Mouse (Mus musculus) bone marrow macrophage, adult 2 months (primary cell): Measurements from ENCODE around the gene Atp6v0a4. TPM values are rescaled to one million over a fixed set of nuclear protein-coding genes. Genes with fewer than 3 reads are reported as not detected.

Source experiments
- H3K27ac ChIP-seq: 2 replicates; pipeline ENCODE4 v1.5.1; 2012; ENCODE audit warnings: low read depth, low read length; ENCODE audit not compliant: insufficient read depth
- H3K4me1 ChIP-seq: 2 replicates; pipeline ENCODE4 v1.6.1; 2012; ENCODE audit warnings: low read length; ENCODE audit not compliant: control insufficient read depth, insufficient read depth
- H3K4me3 ChIP-seq: 2 replicates; pipeline ENCODE4 v1.5.1; 2012; ENCODE audit warnings: mild to moderate bottlenecking, low read length, moderate library complexity; ENCODE audit not compliant: insufficient read depth
- CTCF ChIP-seq: IDR thresholded peaks from 2 replicates; pipeline ENCODE4 v1.5.1; 2012; ENCODE audit warnings: low read depth, mild to moderate bottlenecking, low read length, moderate library complexity
- POLR2A ChIP-seq: IDR thresholded peaks from 2 replicates; pipeline ENCODE4 v1.6.1; 2012; ENCODE audit warnings: mild to moderate bottlenecking, low read depth, low read length, borderline replicate concordance
- polyA plus RNA-seq: library from polyadenylated mRNA; stranded (reverse); fragments of >200 nt; gene quantifications from 2 replicates; pipeline ENCODE4 v1.2.4, GENCODE M21; 2012; ENCODE audit not compliant: missing spikeins, insufficient read depth, insufficient read length

Atp6v0a4 gene
- polyA plus RNA-seq, 1 experiment: not detected

DNA sequence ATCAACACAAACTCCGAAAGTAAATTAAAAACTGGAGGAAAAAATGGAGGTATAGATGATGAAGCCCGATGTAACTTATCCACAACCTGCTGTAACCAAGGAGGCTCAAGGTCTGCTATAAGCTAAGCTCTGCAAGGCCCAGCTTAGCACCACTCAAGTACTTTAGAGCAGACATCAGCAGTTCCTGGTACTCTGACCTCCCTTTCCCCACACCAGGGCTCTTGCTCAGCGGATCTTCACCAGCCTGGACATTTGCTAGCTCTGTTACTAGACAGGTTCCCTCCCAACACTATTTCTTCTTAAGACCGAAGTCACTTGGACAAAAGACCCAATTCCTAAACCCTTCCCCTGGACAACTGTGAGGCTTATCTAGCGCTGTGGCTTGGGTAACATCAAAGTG lies 496 bp upstream of the Atp6v0a4 start:
- Histone ChIP-seq H3K4me3 (no peak overlapping the region), H3K27ac (no peak overlapping the region), H3K4me1 (no peaks in the 10 kb centered on the region)
- TF ChIP-seq CTCF (no peak), POLR2A (no peak)

DNA sequence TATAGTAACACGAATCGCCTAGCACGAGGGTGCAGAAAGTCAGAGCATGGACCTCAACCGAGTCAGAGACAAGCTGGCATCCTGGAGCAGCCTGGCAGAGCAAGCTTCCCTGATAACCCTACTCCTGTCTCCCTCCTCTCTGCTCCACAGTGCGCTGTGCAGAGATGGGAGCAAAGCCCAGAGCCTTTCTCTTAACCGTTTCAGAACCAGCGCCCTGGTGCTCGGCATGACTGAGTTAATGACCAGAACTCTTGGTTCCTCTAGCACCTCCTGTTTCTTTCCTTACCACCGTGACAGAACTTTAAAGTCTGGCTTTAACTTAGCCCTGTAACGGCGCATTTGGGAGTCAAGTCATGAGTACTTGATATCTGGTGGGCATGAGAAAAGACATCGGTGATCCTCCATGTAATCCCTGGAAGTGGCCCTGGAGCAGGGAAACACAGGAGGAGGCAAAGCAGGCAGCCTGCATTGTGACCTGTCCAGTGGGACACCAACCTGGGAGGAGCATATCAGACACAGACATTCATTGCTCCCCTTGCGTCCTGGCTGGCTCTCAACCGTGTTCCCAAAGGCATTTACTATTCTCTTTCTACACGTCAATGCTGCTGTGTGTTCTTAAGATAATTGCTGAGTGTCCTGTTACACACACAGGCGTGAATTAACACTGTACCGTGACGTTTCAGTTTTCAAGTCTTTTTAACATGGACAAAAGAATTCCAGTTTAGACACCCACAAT lies 747 bp downstream of the Atp6v0a4 start:
- Histone ChIP-seq H3K27ac (no peak overlapping the region), H3K4me3 (no peak overlapping the region)
- TF ChIP-seq CTCF (no peak), POLR2A (no peak)

DNA sequence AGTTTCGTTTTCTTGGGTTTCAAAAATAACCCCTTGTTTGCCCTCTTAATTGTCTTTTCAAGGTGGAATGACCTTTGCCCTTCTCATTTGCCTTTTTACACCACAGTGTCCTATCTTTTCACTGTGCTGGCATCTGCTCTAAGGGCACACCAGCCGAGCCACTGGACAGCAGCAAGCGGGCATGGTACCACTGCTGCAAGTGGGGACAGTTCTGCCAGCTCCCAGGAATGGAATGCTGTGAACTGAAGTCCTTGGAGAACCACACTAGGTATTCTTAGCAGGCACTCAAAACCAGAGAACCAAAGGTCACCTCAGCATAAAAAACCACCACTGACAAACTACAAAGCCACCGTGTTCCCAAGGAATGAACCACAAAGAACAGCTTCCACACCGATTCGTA lies 1.6 kb downstream of the Atp6v0a4 start:
- Histone ChIP-seq H3K4me1 (no peaks in the 10 kb centered on the region), H3K4me3 (no peak overlapping the region), H3K27ac (no peak overlapping the region)
- no peak for TF ChIP-seq POLR2A

More for the DNA sequence above, 747 bp downstream of the Atp6v0a4 start:
- no peaks in the 10 kb centered on the region for H3K4me1 ChIP-seq

DNA sequence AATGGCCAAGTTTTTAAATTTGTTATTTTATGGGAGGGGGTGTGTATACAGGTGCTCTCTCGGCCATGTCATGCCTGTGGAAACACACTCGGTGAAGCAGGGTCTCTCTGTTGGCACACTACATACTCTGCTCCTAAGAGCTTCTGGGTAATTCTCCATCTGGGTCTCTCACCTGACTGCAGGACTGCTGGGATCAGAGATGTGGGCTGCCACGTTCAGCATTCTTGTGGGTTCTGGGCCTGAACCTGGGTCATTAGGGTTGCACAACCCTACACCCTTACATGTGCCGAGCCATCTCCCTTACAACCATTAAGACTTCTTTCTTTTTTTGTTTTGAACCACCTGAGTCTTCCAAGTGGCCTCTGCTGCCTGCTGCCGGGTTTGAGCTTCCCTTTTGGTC lies 2.5 kb downstream of the Atp6v0a4 start:
- H3K4me1 ChIP-seq: no peaks in the 10 kb centered on the region
- no peak for TF ChIP-seq POLR2A
- TF ChIP-seq CTCF: no peak
- no peak overlapping the region for H3K4me3 ChIP-seq
- no peak overlapping the region for H3K27ac ChIP-seq

DNA sequence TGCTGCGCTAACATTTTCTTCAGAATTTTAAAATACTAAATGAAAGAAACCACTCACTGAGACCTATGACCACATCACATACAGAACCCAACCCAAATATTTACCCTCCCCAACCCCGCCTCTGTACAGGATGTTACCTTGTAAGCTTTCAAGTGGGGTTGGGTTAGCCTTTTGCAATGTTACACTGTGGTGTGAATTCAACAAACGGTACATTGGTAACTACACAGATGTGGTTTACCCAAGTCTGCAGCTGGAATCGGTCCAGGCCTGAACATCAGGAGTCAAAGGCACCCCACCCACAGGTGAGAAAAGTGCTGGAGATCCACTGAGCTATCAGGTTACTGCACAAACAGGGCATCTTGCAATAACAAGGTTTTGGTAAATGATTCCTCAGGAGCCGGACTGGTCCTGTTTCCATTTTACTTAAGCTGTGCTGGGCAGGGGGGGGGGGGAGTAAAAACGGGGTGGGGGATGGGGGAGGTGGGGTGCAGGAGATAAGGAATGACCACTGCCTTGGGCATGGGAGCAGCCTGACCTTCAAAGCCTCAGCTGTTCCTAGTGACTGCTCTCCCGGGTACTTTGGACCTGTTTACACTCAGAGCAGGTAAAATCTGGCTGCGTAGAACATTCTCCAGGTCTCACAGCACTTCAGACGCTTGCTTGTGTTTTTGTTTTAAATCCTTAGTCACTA lies 3.6 kb downstream of the Atp6v0a4 start:
- Histone ChIP-seq H3K4me3 (no peak overlapping the region), H3K27ac (no peak overlapping the region)
- no peak for TF ChIP-seq CTCF
- TF ChIP-seq POLR2A: no peak

DNA sequence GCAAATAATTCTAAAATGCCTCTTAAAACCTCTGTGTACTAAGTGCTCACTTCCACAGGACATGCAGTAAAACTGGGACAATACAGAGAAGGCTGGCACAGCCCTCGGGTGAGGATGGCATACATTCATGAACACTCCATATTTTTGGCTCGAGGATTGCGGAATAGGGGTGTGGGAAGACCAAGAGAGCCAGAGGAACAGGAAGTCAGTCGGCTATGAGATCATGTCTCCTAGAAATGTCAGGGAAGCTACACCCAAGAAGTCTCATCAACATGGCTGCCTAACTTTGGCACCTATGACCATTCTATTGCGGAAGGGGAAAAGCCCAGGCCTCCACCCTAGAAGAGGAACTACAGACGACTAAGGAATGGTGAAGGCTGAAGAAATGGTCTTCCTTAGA lies 6.0 kb downstream of the Atp6v0a4 start:
- Histone ChIP-seq H3K4me1 (no peaks in the 10 kb centered on the region), H3K4me3 (no peak overlapping the region), H3K27ac (no peak overlapping the region)
- TF ChIP-seq CTCF (no peak), POLR2A (no peak)

More for the DNA sequence above, 3.6 kb downstream of the Atp6v0a4 start:
- no peaks in the 10 kb centered on the region for H3K4me1 ChIP-seq

DNA sequence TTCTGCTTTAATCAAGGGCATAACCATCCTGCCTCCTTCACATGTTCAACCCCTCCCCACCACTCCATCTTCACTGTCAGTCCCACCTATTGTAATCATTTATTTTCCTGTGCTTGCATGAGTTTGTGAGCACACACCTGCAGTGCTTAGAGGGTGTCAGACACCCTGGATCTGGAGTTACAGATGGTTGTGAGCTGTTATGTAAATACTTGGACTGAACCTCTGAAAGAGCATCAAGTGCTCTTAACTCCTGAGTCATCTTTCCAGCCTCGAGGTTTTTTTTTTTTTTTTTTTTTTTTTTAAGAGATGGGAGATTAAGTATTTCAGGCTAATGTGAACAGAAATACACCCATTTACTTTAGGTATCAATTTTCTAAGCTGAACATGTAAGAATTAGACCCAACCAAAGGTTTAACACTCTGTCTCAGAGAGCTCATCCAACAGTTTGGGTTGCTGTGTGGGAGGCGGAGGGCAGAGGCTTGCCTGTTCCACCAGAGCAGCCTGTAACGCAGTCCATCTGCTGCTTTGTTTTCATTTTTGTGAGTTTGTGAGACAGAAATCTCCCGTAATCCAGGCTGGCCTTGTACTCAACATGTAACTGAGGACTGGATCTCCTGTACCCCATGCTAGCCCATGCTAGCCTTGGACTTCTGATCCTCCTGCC lies 8.1 kb downstream of the Atp6v0a4 start:
- no peaks in the 10 kb centered on the region for H3K4me1 ChIP-seq
- H3K4me3 ChIP-seq: no peak overlapping the region
- TF ChIP-seq POLR2A: no peak
- TF ChIP-seq CTCF: no peak
- no peak overlapping the region for H3K27ac ChIP-seq

DNA sequence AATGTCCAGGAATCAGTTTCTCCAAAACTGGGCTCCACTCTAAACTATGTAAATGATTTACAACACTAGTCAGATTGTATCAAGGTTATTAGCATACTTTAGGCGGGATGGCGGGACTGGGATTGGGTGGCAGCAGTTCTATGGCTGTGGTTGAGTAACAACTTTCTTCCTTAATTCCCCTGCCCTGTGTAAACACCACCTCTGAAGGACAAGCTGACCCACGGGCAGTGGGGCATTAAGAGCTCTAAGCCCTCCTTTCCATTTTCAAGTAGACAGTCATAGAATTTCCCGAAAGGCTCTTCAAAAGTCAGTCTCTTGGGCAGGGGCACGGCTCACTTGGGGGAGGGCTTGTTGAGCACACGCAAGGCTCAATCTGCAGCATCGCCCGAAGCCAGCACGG lies 13.5 kb downstream of the Atp6v0a4 start:
- H3K4me1 ChIP-seq: no peaks in the 10 kb centered on the region
- H3K27ac ChIP-seq: no peak overlapping the region
- H3K4me3 ChIP-seq: no peak overlapping the region
- TF ChIP-seq POLR2A (no peak), CTCF (no peak)

DNA sequence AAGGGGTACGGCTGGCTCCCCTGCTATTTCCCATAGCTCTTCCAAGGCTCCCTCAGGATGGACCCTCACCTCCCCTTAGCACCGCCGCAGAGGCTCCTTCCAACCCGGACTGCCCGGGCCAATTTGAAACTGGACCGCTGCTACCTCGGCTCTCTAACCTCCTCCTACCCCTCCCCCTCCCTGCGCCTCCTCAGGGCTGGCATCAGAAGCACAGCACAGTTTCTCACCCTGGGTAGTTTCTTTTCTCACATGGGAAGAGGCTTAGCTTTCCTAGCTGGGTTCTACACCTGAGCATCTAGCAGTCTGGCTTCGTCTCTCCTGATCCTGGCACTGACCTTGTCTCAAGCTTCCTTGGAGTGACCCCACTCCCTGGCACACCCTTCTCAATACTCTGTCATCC lies 14.5 kb downstream of the Atp6v0a4 start:
- H3K4me3 ChIP-seq: no peak overlapping the region
- TF ChIP-seq CTCF (no peak), POLR2A (no peak)
- H3K4me1 ChIP-seq: no peaks in the 10 kb centered on the region
- H3K27ac ChIP-seq: no peak overlapping the region
